Mouse (Mus musculus): ENCODE measurements around the gene Phactr1. TPM values are rescaled to one million over a fixed set of nuclear protein-coding genes. Genes with fewer than 3 reads are reported as not detected.
A peak's percentile ranks its signal among the peaks of the same experiment; 100 is the strongest.

Gene Phactr1
- polyA plus RNA-seq, 1 experiment from 2014 or later: 26.2 TPM

GRCm38 (mm10) chr13:42742226-42742625 lies 61.8 kb downstream of the Phactr1 start:
- H3K27me3 ChIP-seq (ENCODE audit: insufficient read depth, low read length): no peaks in the 10 kb centered on the region
- no peak overlapping the region for H3K27ac ChIP-seq (ENCODE audit: low read length)
- no peak overlapping the region for H3K9ac ChIP-seq (replicated peaks; ENCODE audit: low read length)
- H3K9me3 ChIP-seq (ENCODE audit: low read length): no peaks in the 10 kb centered on the region
- H3K4me2 ChIP-seq (replicated peaks; ENCODE audit: low read depth, low read length): no peak overlapping the region
- no peaks in the 10 kb centered on the region for H3K36me3 ChIP-seq (ENCODE audit: insufficient read depth, low read length)
- no peak overlapping the region for H3K4me3 ChIP-seq (ENCODE audit: low read length)
- H3K4me1 ChIP-seq (ENCODE audit: insufficient read depth, low read length): no peaks in the 10 kb centered on the region
- ATAC-seq (ENCODE audit: low FRiP score, low TSS enrichment): no peak

DNA sequence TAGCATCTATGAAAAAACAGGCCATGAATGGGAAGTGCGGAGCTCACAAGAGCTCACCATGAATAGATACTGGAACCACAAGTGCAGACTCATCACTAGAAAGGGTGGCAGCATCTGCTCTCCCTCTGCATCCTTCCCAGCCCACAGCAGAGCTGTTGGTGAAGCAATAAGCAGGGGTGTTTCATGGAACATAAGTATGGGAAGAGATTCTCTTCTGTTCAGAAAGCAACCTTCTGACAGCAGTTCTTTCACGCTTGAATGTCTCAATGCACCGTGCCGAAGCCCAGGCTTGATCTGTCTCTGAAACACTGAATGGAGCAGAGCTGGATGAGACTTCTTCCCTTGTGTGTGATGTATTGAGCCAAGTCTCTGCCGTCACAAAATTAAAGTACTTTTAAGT lies 64.0 kb downstream of the Phactr1 start:
- ATAC-seq (ENCODE audit: low FRiP score, low TSS enrichment): no peak
- Histone ChIP-seq H3K9ac (replicated peaks; ENCODE audit: low read length) (no peak overlapping the region), H3K36me3 (ENCODE audit: insufficient read depth, low read length) (no peaks in the 10 kb centered on the region), H3K4me1 (ENCODE audit: insufficient read depth, low read length) (no peaks in the 10 kb centered on the region), H3K4me3 (ENCODE audit: low read length) (no peak overlapping the region), H3K9me3 (ENCODE audit: low read length) (no peaks in the 10 kb centered on the region), H3K4me2 (replicated peaks; ENCODE audit: low read depth, low read length) (no peak overlapping the region), H3K27ac (ENCODE audit: low read length) (no peak overlapping the region), H3K27me3 (ENCODE audit: insufficient read depth, low read length) (no peaks in the 10 kb centered on the region)
- 76% methylated on average over 5 of the region's 5 CpGs for WGBS

DNA sequence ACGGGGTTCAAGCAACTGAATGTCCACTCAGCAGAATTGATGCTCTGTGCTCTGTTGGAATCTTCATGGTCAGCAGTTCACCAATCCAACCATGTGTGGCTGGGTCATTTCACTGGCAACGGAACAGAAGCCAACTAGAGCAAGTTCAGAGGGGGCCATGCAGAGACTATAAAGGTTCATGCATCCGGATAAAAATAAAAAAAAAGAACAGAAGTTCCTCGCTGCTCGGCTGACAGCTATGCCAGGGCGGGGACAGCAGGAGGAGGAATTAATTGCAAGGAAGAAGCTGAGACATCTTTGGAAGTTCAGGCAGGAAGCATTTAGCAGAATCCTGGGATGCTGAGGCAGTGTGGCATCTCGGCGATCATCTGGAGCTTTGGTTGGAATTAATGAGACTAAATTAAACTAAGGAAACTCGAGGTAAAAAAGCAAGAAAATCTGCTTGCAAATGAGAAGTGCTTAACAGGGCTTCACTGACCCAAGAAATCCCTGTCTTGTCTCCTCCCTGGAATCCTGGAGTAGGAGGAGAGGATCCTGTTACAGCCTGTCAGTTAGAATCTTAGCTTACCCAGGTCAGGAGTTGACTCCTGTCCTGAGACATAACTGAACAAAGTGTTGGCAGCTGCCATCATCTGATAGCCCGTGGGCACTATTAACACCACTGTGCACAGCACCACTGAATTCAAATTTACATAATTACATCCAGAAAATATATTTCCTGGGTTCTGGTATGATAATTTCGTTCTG lies 77.4 kb downstream of the Phactr1 start:
- peak; percentile 89; the same call in 1 of the 2 replicates for ATAC-seq (ENCODE audit: low FRiP score, low TSS enrichment)

DNA sequence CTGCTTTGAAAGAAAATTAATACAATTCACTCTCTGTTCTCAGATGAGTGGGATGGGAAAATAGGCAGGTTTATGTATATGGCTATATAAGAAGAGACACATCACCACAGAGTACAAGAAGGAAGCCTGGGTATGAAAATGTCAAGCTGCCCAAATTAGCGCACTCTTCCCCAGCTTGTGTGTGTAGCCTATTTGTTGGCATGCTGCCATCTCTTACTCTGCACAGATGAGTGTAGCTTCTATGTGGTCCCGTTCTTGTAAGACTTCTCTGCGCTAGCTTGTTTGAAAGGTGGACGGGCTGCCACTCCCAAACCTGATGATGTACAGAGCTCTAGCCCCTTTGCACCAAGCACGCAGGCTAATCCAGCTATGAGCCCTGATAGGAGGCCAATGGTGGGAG lies 78.7 kb downstream of the Phactr1 start:
- H3K4me1 ChIP-seq (ENCODE audit: insufficient read depth, low read length): peaks cover 12% of the 10 kb centered on the region
- H3K9me3 ChIP-seq (ENCODE audit: low read length): no peaks in the 10 kb centered on the region
- H3K27me3 ChIP-seq (ENCODE audit: insufficient read depth, low read length): no peaks in the 10 kb centered on the region
- H3K36me3 ChIP-seq (ENCODE audit: insufficient read depth, low read length): no peaks in the 10 kb centered on the region
- no peak overlapping the region for H3K4me2 ChIP-seq (replicated peaks; ENCODE audit: low read depth, low read length)
- no peak overlapping the region for H3K9ac ChIP-seq (replicated peaks; ENCODE audit: low read length)
- no peak overlapping the region for H3K4me3 ChIP-seq (ENCODE audit: low read length)
- 67% methylated on average over 5 of the region's 5 CpGs for WGBS
- ATAC-seq (ENCODE audit: low FRiP score, low TSS enrichment): no peak
- no peak overlapping the region for H3K27ac ChIP-seq (ENCODE audit: low read length)

More for the DNA sequence above, 77.4 kb downstream of the Phactr1 start:
- Histone ChIP-seq H3K27ac (ENCODE audit: low read length) (peak overlapping the region; percentile 71), H3K4me1 (ENCODE audit: insufficient read depth, low read length) (peaks cover 12% of the 10 kb centered on the region), H3K4me3 (ENCODE audit: low read length) (no peak overlapping the region), H3K27me3 (ENCODE audit: insufficient read depth, low read length) (no peaks in the 10 kb centered on the region), H3K4me2 (replicated peaks; ENCODE audit: low read depth, low read length) (peak overlapping the region; percentile 30; the same call in 1 of the 2 replicates), H3K36me3 (ENCODE audit: insufficient read depth, low read length) (no peaks in the 10 kb centered on the region), H3K9ac (replicated peaks; ENCODE audit: low read length) (no peak overlapping the region), H3K9me3 (ENCODE audit: low read length) (no peaks in the 10 kb centered on the region)
- WGBS: 20% methylated on average over 11 of the region's 11 CpGs

GRCm38 (mm10) chr13:42760907-42761544 lies 80.6 kb downstream of the Phactr1 start:
- Histone ChIP-seq H3K27me3 (ENCODE audit: insufficient read depth, low read length) (no peaks in the 10 kb centered on the region), H3K36me3 (ENCODE audit: insufficient read depth, low read length) (no peaks in the 10 kb centered on the region), H3K27ac (ENCODE audit: low read length) (no peak overlapping the region), H3K4me3 (ENCODE audit: low read length) (no peak overlapping the region), H3K4me1 (ENCODE audit: insufficient read depth, low read length) (peaks cover 12% of the 10 kb centered on the region), H3K9ac (replicated peaks; ENCODE audit: low read length) (no peak overlapping the region), H3K9me3 (ENCODE audit: low read length) (no peaks in the 10 kb centered on the region), H3K4me2 (replicated peaks; ENCODE audit: low read depth, low read length) (no peak overlapping the region)
- no peak for ATAC-seq (ENCODE audit: low FRiP score, low TSS enrichment)
- WGBS: 90% methylated on average over 10 of the region's 10 CpGs

DNA sequence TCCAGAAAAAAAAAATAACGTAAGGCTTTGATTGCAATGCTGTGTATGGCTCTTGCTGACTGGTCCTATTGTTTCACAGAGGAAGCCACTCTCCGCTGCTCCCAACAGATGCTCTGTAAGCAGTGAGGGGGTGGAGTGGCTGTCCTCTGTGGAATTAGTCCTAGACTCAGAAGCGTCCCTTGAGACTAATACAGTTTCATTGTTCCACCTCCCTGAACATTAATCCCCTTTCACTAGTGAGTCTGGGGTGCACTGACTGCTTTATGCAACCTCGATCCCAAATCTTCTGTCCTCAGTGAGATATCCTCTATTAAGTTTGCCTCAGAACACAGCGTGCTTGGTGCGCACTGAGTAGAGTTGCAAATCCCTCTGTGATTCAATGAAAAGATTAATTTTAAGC lies 91.9 kb downstream of the Phactr1 start:
- no peaks in the 10 kb centered on the region for H3K36me3 ChIP-seq (ENCODE audit: insufficient read depth, low read length)
- no peak overlapping the region for H3K27ac ChIP-seq (ENCODE audit: low read length)
- 64% methylated on average over 6 of the region's 6 CpGs for WGBS
- no peak overlapping the region for H3K9ac ChIP-seq (replicated peaks; ENCODE audit: low read length)
- no peak overlapping the region for H3K4me2 ChIP-seq (replicated peaks; ENCODE audit: low read depth, low read length)
- H3K4me3 ChIP-seq (ENCODE audit: low read length): no peak overlapping the region
- H3K27me3 ChIP-seq (ENCODE audit: insufficient read depth, low read length): no peaks in the 10 kb centered on the region
- H3K9me3 ChIP-seq (ENCODE audit: low read length): no peaks in the 10 kb centered on the region
- ATAC-seq (ENCODE audit: low FRiP score, low TSS enrichment): no peak
- no peaks in the 10 kb centered on the region for H3K4me1 ChIP-seq (ENCODE audit: insufficient read depth, low read length)

GRCm38 (mm10) chr13:42774040-42774439 lies 93.6 kb downstream of the Phactr1 start:
- 37% methylated on average over 2 of the region's 2 CpGs for WGBS
- no peaks in the 10 kb centered on the region for H3K27me3 ChIP-seq (ENCODE audit: insufficient read depth, low read length)
- no peaks in the 10 kb centered on the region for H3K36me3 ChIP-seq (ENCODE audit: insufficient read depth, low read length)
- H3K9ac ChIP-seq (replicated peaks; ENCODE audit: low read length): no peak overlapping the region
- no peak overlapping the region for H3K27ac ChIP-seq (ENCODE audit: low read length)
- no peak overlapping the region for H3K4me3 ChIP-seq (ENCODE audit: low read length)
- H3K4me1 ChIP-seq (ENCODE audit: insufficient read depth, low read length): 0 out of 2 replicates have a peak, but pooled peaks cover 3% of the 10 kb centered on the region
- no peak for ATAC-seq (ENCODE audit: low FRiP score, low TSS enrichment)
- no peaks in the 10 kb centered on the region for H3K9me3 ChIP-seq (ENCODE audit: low read length)
- no peak overlapping the region for H3K4me2 ChIP-seq (replicated peaks; ENCODE audit: low read depth, low read length)

DNA sequence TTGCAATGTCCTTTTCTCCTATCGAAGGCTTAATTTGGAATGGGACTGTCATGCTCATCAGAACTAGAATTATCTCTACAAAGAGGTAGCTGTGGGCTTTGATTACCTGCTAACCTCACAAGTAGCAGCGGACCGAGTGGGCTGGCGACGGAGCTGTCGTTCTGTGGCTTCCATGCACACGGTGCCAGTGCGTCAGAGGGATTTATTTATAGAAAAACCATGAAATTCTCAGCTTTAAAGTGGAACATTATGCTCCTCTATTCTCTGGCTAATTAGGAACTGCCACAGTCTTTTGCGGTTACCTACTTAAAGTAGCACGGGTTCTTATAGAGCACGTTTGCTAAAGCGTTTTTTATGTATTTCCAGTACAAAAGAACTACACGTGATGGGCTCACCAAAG lies 101.7 kb downstream of the Phactr1 start:
- Histone ChIP-seq H3K27me3 (ENCODE audit: insufficient read depth, low read length) (no peaks in the 10 kb centered on the region), H3K4me1 (ENCODE audit: insufficient read depth, low read length) (0 out of 2 replicates have a peak, but pooled peaks cover 3% of the 10 kb centered on the region), H3K27ac (ENCODE audit: low read length) (no peak overlapping the region), H3K9ac (replicated peaks; ENCODE audit: low read length) (no peak overlapping the region), H3K4me2 (replicated peaks; ENCODE audit: low read depth, low read length) (no peak overlapping the region), H3K36me3 (ENCODE audit: insufficient read depth, low read length) (no peaks in the 10 kb centered on the region), H3K4me3 (ENCODE audit: low read length) (no peak overlapping the region), H3K9me3 (ENCODE audit: low read length) (no peaks in the 10 kb centered on the region)
- ATAC-seq (ENCODE audit: low FRiP score, low TSS enrichment): no peak
- 83% methylated on average over 13 of the region's 13 CpGs for WGBS

- Histone ChIP-seq H3K4me3 (ENCODE audit: low read length) (no peak overlapping the region), H3K4me1 (ENCODE audit: insufficient read depth, low read length) (peaks cover 3% of the 10 kb centered on the region; the same call in 1 of the 2 replicates), H3K27ac (ENCODE audit: low read length) (no peak overlapping the region), H3K9ac (replicated peaks; ENCODE audit: low read length) (no peak overlapping the region), H3K4me2 (replicated peaks; ENCODE audit: low read depth, low read length) (no peak overlapping the region), H3K36me3 (ENCODE audit: insufficient read depth, low read length) (no peaks in the 10 kb centered on the region), H3K27me3 (ENCODE audit: insufficient read depth, low read length) (no peaks in the 10 kb centered on the region), H3K9me3 (ENCODE audit: low read length) (no peaks in the 10 kb centered on the region)
- 90% methylated on average over 13 of the region's 13 CpGs for WGBS
- ATAC-seq (ENCODE audit: low FRiP score, low TSS enrichment): no peak
Observed at GRCm38 (mm10) chr13:42789221-42789620, 108.8 kb downstream of the Phactr1 start.

DNA sequence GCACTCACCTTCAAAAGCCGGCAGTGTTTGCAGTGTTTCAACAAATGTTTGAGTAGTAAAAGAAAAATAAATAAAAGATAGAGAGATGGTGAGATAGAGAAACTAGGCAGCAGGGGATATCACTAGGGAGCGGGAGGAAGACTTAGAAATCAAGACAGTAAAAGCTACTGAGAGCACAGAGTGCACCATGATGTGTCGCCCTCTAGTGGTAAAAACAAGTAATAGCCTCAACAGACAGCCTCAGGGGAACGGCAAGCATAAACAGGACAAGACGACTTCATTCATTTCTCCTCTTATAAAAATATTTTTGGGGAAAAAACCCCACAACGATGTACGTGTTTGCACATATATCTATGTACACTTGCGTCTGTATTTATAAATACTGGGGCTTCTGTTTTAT lies 111.9 kb downstream of the Phactr1 start:
- H3K4me3 ChIP-seq (ENCODE audit: low read length): peak overlapping the region; percentile 19; the same call in 1 of the 2 replicates
- no peak for ATAC-seq (ENCODE audit: low FRiP score, low TSS enrichment)
- no peaks in the 10 kb centered on the region for H3K9me3 ChIP-seq (ENCODE audit: low read length)
- H3K27me3 ChIP-seq (ENCODE audit: insufficient read depth, low read length): no peaks in the 10 kb centered on the region
- no peak overlapping the region for H3K9ac ChIP-seq (replicated peaks; ENCODE audit: low read length)
- H3K36me3 ChIP-seq (ENCODE audit: insufficient read depth, low read length): no peaks in the 10 kb centered on the region
- H3K27ac ChIP-seq (ENCODE audit: low read length): no peak overlapping the region
- H3K4me2 ChIP-seq (replicated peaks; ENCODE audit: low read depth, low read length): peak overlapping the region; percentile 48
- 25% methylated on average over 8 of the region's 8 CpGs for WGBS
- peaks cover 3% of the 10 kb centered on the region; the same call in 1 of the 2 replicates for H3K4me1 ChIP-seq (ENCODE audit: insufficient read depth, low read length)

All from kidney, embryonic 16.5 days (tissue).